Mouse (Mus musculus) heart, postnatal 0 days (tissue): Measurements from ENCODE around the gene Nipal1.

Source experiments
- CTCF ChIP-seq: IDR thresholded peaks from 2 replicates; pipeline ENCODE4 v1.5.1; 2016; ENCODE audit warnings: antibody characterized with exemption, control low read depth, low read depth
- EP300 ChIP-seq: IDR thresholded peaks from 2 replicates; pipeline ENCODE4 v1.6.1; 2016; ENCODE audit warnings: antibody characterized with exemption, low read depth

DNA sequence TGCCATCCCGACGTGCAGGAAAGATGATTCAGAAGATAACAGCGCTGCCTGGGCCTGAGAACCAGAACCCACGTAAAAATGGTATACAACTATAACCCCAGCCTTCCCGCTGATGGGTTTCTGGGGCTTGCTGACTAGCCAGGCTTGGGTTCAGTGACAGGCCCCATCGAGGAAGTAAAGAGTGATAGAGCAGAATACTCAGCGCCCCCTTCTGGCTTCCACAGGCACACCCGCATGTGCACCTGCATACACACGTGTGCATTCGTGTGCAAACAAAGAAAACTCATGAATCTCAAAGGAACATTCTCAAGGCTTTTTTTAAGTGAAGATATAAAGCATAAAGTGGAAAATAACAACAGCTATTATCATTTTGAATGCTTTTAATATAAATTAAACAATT, 1.5 kb upstream of the Nipal1 start:
- no peak for TF ChIP-seq CTCF
- no peak for TF ChIP-seq EP300
